Mouse (Mus musculus) MEL (cell line): ENCODE results near the gene Actn2. TPM values are rescaled to one million over a fixed set of nuclear protein-coding genes. Genes with fewer than 3 reads are reported as not detected.

Experiments used
- DNase-seq: peaks from one replicate; pipeline ENCODE4 v3.0.0; 2011; ENCODE audit warnings: low read depth, low spot score
- H3K27ac ChIP-seq: 2 replicates; pipeline ENCODE4 v1.5.1; 2012; ENCODE audit warnings: low read depth, mild to moderate bottlenecking, control low read depth, low read length, moderate library complexity; ENCODE audit not compliant: control insufficient read depth
- H3K27me3 ChIP-seq, 2 experiments: fragments of 150-350 bp in 1 of 2; sonication (generic) in 1 of 2; 2 replicates each; pipeline ENCODE4 v1.6.1; 2012; ENCODE audit warnings: low read length in 2 of 2, mild to moderate bottlenecking in 2 of 2, improper control_type of control experiment in 1 of 2, moderate library complexity in 1 of 2; ENCODE audit not compliant: insufficient read depth in 2 of 2, control insufficient read depth in 1 of 2
- H3K36me3 ChIP-seq, 2 experiments: 2 replicates each; pipeline ENCODE4 v1.6.1; 2012 to 2014; ENCODE audit warnings: low read length in 2 of 2, improper control_type of control experiment in 1 of 2, inconsistent platforms in 1 of 2, mild to moderate bottlenecking in 1 of 2; ENCODE audit not compliant: insufficient read depth in 2 of 2, control insufficient read depth in 1 of 2
- H3K4me1 ChIP-seq, 2 experiments: fragments of 150-350 bp in 1 of 2; sonication (generic) in 1 of 2; 2 replicates each; pipeline ENCODE4 v1.6.1; 2012; ENCODE audit warnings: low read length in 2 of 2, improper control_type of control experiment in 1 of 2, mild to moderate bottlenecking in 1 of 2; ENCODE audit not compliant: insufficient read depth in 2 of 2, control insufficient read depth in 1 of 2
- H3K4me3 ChIP-seq, 2 experiments: fragments of 150-350 bp in 1 of 2; sonication (generic) in 1 of 2; 2 replicates each; pipeline ENCODE4 v1.5.1; 2012; ENCODE audit warnings: low read depth in 2 of 2, low read length in 2 of 2, mild to moderate bottlenecking in 2 of 2, moderate library complexity in 2 of 2, control low read depth in 1 of 2, improper control_type of control experiment in 1 of 2; ENCODE audit not compliant: control insufficient read depth in 1 of 2, insufficient read depth in 1 of 2
- H3K79me2 ChIP-seq: 2 replicates; pipeline ENCODE4 v1.6.1; 2012; ENCODE audit warnings: mild to moderate bottlenecking, low read length, moderate library complexity; ENCODE audit not compliant: control insufficient read depth, poor library complexity, insufficient read depth
- H3K9ac ChIP-seq: 2 replicates; pipeline ENCODE4 v1.6.1; 2012; ENCODE audit warnings: low read depth, mild to moderate bottlenecking, control low read depth, low read length, moderate library complexity; ENCODE audit not compliant: control insufficient read depth, poor library complexity, severe bottlenecking
- H3K9me3 ChIP-seq: fragments of 150-350 bp; sonication (generic); replicated peaks from 2 replicates; pipeline ENCODE4 v1.6.1; 2012; ENCODE audit warnings: mild to moderate bottlenecking, low read length, improper control_type of control experiment, moderate library complexity; ENCODE audit not compliant: insufficient read depth
- CTCF ChIP-seq, 3 experiments: IDR thresholded peaks in 2 of 3; conservative IDR thresholded peaks in 1 of 3; 2 replicates each; pipeline ENCODE4 v1.5.1; 2011 to 2012; ENCODE audit warnings: low read length in 3 of 3, low read depth in 2 of 3, mild to moderate bottlenecking in 2 of 3, improper control_type of control experiment in 1 of 3, inconsistent platforms in 1 of 3, mixed read lengths in 1 of 3, moderate library complexity in 1 of 3; ENCODE audit not compliant: control insufficient read depth in 1 of 3, insufficient read depth in 1 of 3, poor library complexity in 1 of 3, severe bottlenecking in 1 of 3
- E2F4 ChIP-seq: IDR thresholded peaks from 2 replicates; pipeline ENCODE4 v1.6.1; 2011; ENCODE audit warnings: low read depth, low read length, improper control_type of control experiment, borderline replicate concordance
- ETS1 ChIP-seq: IDR thresholded peaks from 2 replicates; pipeline ENCODE4 v1.6.1; 2012; ENCODE audit warnings: low read depth, mild to moderate bottlenecking, inconsistent platforms, low read length, improper control_type of control experiment, moderate library complexity
- GATA1 ChIP-seq: IDR thresholded peaks from 2 replicates; pipeline ENCODE4 v1.6.1; 2011; ENCODE audit warnings: low read depth, low read length, improper control_type of control experiment
- HCFC1 ChIP-seq: IDR thresholded peaks from 2 replicates; pipeline ENCODE4 v1.6.1; 2012; ENCODE audit warnings: low read depth, mild to moderate bottlenecking, inconsistent platforms, low read length, improper control_type of control experiment, moderate library complexity
- KAT2A ChIP-seq: conservative IDR thresholded peaks from 2 replicates; pipeline ENCODE4 v1.6.1; 2012; ENCODE audit warnings: low read depth, low read length, improper control_type of control experiment, inconsistent platforms
- MAFK ChIP-seq: IDR thresholded peaks from 2 replicates; pipeline ENCODE4 v1.6.1; 2011; ENCODE audit warnings: low read depth, mild to moderate bottlenecking, low read length, improper control_type of control experiment, borderline replicate concordance
- MAX ChIP-seq: IDR thresholded peaks from 2 replicates; pipeline ENCODE4 v1.6.1; 2011; ENCODE audit warnings: low read length, improper control_type of control experiment
- MAZ ChIP-seq: IDR thresholded peaks from 2 replicates; pipeline ENCODE4 v1.6.1; 2012; ENCODE audit warnings: low read depth, mild to moderate bottlenecking, inconsistent platforms, low read length, improper control_type of control experiment
- MEF2A ChIP-seq: IDR thresholded peaks from 2 replicates; pipeline ENCODE4 v1.6.1; 2014; ENCODE audit warnings: low read depth, mild to moderate bottlenecking, inconsistent platforms, low read length, improper control_type of control experiment; ENCODE audit not compliant: poor library complexity, insufficient replicate concordance, severe bottlenecking; ENCODE audit errors: extremely low read depth
- MXI1 ChIP-seq: IDR thresholded peaks from 2 replicates; pipeline ENCODE4 v1.6.1; 2011; ENCODE audit warnings: mild to moderate bottlenecking, low read depth, low read length, improper control_type of control experiment
- MYB ChIP-seq: IDR thresholded peaks from 2 replicates; pipeline ENCODE4 v1.6.1; 2011; ENCODE audit warnings: mild to moderate bottlenecking, low read depth, low read length, improper control_type of control experiment
- MYC ChIP-seq: IDR thresholded peaks from 2 replicates; pipeline ENCODE4 v1.6.1; 2011; ENCODE audit warnings: low read depth, mild to moderate bottlenecking, low read length, improper control_type of control experiment, moderate library complexity
- NRF1 ChIP-seq: IDR thresholded peaks from 2 replicates; pipeline ENCODE4 v1.6.1; 2014; ENCODE audit warnings: low read depth, mild to moderate bottlenecking, inconsistent platforms, low read length, improper control_type of control experiment, moderate library complexity; ENCODE audit not compliant: poor library complexity, insufficient read depth, severe bottlenecking
- POLR2A ChIP-seq, 2 experiments: IDR thresholded peaks; 2 replicates each; pipeline ENCODE4 v1.6.1; 2011 to 2012; ENCODE audit warnings: low read length in 2 of 2, mild to moderate bottlenecking in 2 of 2, control low read depth in 1 of 2, improper control_type of control experiment in 1 of 2, low read depth in 1 of 2, moderate library complexity in 1 of 2; ENCODE audit not compliant: control insufficient read depth in 1 of 2, insufficient read depth in 1 of 2, poor library complexity in 1 of 2
- RAD21 ChIP-seq: IDR thresholded peaks from 2 replicates; pipeline ENCODE4 v1.6.1; 2011; ENCODE audit warnings: mild to moderate bottlenecking, low read depth, low read length, improper control_type of control experiment
- RCOR1 ChIP-seq: IDR thresholded peaks from 2 replicates; pipeline ENCODE4 v1.6.1; 2012; ENCODE audit warnings: low read depth, mild to moderate bottlenecking, inconsistent platforms, low read length, improper control_type of control experiment
- SIN3A ChIP-seq: IDR thresholded peaks from 2 replicates; pipeline ENCODE4 v1.6.1; 2012; ENCODE audit warnings: low read length, improper control_type of control experiment, inconsistent platforms
- SMC3 ChIP-seq: IDR thresholded peaks from 2 replicates; pipeline ENCODE4 v1.6.1; 2011; ENCODE audit warnings: low read depth, low read length, improper control_type of control experiment
- TBP ChIP-seq: IDR thresholded peaks from 2 replicates; pipeline ENCODE4 v1.8.0; 2011; ENCODE audit warnings: low read depth, low read length, improper control_type of control experiment
- TCF12 ChIP-seq: IDR thresholded peaks from 2 replicates; pipeline ENCODE4 v1.6.1; 2014; ENCODE audit warnings: low read depth, mild to moderate bottlenecking, inconsistent platforms, low read length, improper control_type of control experiment, moderate library complexity
- UBTF ChIP-seq: IDR thresholded peaks from 2 replicates; pipeline ENCODE4 v1.6.1; 2012; ENCODE audit warnings: low read depth, mild to moderate bottlenecking, inconsistent platforms, low read length, improper control_type of control experiment, moderate library complexity, borderline replicate concordance; ENCODE audit not compliant: insufficient read depth
- USF1 ChIP-seq: IDR thresholded peaks from 2 replicates; pipeline ENCODE4 v1.6.1; 2014; ENCODE audit warnings: low read depth, mild to moderate bottlenecking, inconsistent platforms, low read length, improper control_type of control experiment, moderate library complexity
- USF2 ChIP-seq, 2 experiments: IDR thresholded peaks; 2 replicates each; pipeline ENCODE4 v1.6.1; 2011 to 2012; ENCODE audit warnings: improper control_type of control experiment in 2 of 2, low read length in 2 of 2, borderline replicate concordance in 1 of 2, inconsistent platforms in 1 of 2, low read depth in 1 of 2, mild to moderate bottlenecking in 1 of 2; ENCODE audit not compliant: insufficient read depth in 1 of 2
- ZKSCAN1 ChIP-seq: IDR thresholded peaks from 2 replicates; pipeline ENCODE4 v1.6.1; 2012; ENCODE audit warnings: low read depth, mild to moderate bottlenecking, inconsistent platforms, low read length, improper control_type of control experiment, moderate library complexity
- ZMIZ1 ChIP-seq: IDR thresholded peaks from 2 replicates; pipeline ENCODE4 v1.6.1; 2012; ENCODE audit warnings: low read depth, mild to moderate bottlenecking, inconsistent platforms, low read length, improper control_type of control experiment, moderate library complexity
- ZNF384 ChIP-seq: IDR thresholded peaks from 2 replicates; pipeline ENCODE4 v1.6.1; 2012; ENCODE audit warnings: low read depth, mild to moderate bottlenecking, inconsistent platforms, low read length, improper control_type of control experiment
- polyA plus RNA-seq, 2 experiments: library from polyadenylated mRNA; stranded (reverse) in 1 of 2; unstranded in 1 of 2; fragments of >175 nt in 1 of 2; fragments of >200 nt in 1 of 2; gene quantifications; 2 replicates each; pipeline versions ENCODE4 v1.2.1 to v1.2.4; 2012; ENCODE audit warnings: low replicate concordance in 2 of 2, low read depth in 1 of 2; ENCODE audit not compliant: insufficient read length in 2 of 2, insufficient read depth in 1 of 2, missing spikeins in 1 of 2
- total RNA-seq: library from RNA; depleted of rRNA; stranded (reverse); fragments of 300-350 nt; gene quantifications from 2 replicates; pipeline ENCODE4 v1.2.3, GENCODE M21; 2012

Actn2 gene
- total and polyA plus RNA-seq, 3 experiments, result not detected

DNA sequence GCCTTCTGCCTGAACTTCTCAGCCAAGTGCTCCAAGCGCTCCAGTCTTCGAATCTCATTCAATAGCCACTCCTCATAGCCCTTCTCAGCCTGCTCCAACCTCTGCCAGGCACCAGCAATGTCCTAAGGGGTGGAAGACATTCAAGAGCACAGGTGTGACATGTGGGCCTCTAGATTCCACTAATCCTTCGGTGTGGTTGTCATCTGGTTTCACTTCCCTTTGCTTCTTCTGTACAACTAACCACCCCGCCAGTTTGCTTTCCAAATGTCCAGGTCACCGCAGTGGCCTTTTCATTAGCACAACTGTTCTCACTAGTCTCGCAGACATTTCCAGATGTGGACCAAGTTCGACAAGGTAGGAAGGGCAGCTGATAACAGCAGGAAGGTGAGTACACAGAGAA is 49.9 kb downstream of the Actn2 start:
- Histone ChIP-seq H3K27me3 (no peaks in the 10 kb centered on the region; a peak in 1 of 4 replicates), H3K4me3 (no peak overlapping the region), H3K27ac (no peak overlapping the region), H3K9ac (no peak overlapping the region), H3K9me3 (no peaks in the 10 kb centered on the region), H3K79me2 (no peaks in the 10 kb centered on the region), H3K4me1 (no peaks in the 10 kb centered on the region), H3K36me3 (no peaks in the 10 kb centered on the region)
- DNase-seq, result no peak
- TF ChIP-seq MAZ (no peak), USF2 (IDR thresholded peaks at IDR 0.05; ENCODE audit: borderline replicate concordance in 1 of 2, insufficient read depth in 1 of 2, low read depth in 1 of 2, low read length in 2 of 2) (no peak), ZKSCAN1 (no peak), SMC3 (no peak), RCOR1 (no peak), HCFC1 (no peak), MXI1 (no peak), MYC (no peak), MYB (no peak), NRF1 (no peak)

DNA sequence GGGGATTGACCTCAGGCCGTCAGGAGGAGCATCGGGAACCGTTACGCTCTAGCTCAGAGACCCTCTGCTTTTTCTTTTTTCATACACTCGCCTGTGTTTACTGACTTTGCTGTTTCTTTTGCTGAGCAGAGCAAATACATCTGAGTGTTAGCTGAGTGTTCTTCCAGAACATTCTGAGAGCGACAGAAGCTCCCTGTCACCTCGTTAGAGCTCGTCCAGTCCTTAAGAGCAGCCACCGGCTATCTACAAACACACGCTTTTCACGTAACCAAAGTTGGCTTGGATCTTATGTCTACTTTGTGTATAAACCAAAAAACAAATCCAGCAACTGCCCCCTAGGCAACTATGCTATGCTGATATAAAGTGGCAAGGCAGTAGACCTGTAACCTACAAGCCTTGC is 56.0 kb downstream of the Actn2 start:
- H3K9ac ChIP-seq, result no peak overlapping the region
- DNase-seq, result no peak
- H3K27ac ChIP-seq, result no peak overlapping the region
- H3K4me3 ChIP-seq, result no peak overlapping the region
- H3K27me3 ChIP-seq, result no peaks in the 10 kb centered on the region; a peak in 1 of 4 replicates
- no peaks in the 10 kb centered on the region for H3K9me3 ChIP-seq
- no peak for TF ChIP-seq MXI1
- TF ChIP-seq MAX, result no peak
- no peak for TF ChIP-seq RAD21
- no peak for TF ChIP-seq GATA1
- no peak for TF ChIP-seq KAT2A
- TF ChIP-seq E2F4, result no peak
- no peak for TF ChIP-seq POLR2A (IDR thresholded peaks at IDR 0.05; ENCODE audit: control insufficient read depth in 1 of 2, insufficient read depth in 1 of 2, low read depth in 1 of 2, low read length in 2 of 2, poor library complexity in 1 of 2)
- no peaks in the 10 kb centered on the region for H3K36me3 ChIP-seq
- H3K79me2 ChIP-seq, result no peaks in the 10 kb centered on the region
- H3K4me1 ChIP-seq, result peaks cover 0 to 9% of the 10 kb centered on the region in 2 experiments; a peak in 1 of 4 replicates

DNA sequence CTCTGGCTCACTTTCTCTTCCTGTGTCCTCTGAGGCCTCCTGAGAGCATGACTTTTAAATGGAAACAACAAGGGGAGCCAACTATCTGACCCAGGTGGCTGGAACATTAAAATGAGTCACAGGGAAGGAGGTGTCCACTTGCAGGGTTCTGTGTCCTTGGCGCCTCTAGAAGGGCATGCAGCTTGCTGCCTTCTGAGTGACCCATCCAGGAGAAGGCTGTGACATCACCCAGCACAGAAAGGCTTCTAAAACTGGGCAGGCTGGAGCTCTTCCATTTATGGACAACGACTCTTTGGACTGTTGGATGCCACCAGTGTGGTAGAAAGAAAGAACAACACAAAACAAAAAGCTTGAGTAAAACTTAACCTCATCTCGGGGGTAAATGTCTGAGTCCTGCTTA is 56.7 kb downstream of the Actn2 start:
- Histone ChIP-seq H3K4me1 (peaks cover 0 to 9% of the 10 kb centered on the region in 2 experiments; a peak in 1 of 4 replicates), H3K79me2 (no peaks in the 10 kb centered on the region), H3K4me3 (no peak overlapping the region), H3K27ac (no peak overlapping the region), H3K9me3 (no peaks in the 10 kb centered on the region), H3K36me3 (no peaks in the 10 kb centered on the region), H3K27me3 (no peaks in the 10 kb centered on the region; a peak in 1 of 4 replicates), H3K9ac (no peak overlapping the region)
- TF ChIP-seq GATA1 (no peak), ZNF384 (no peak), ETS1 (no peak), E2F4 (no peak), MXI1 (no peak), ZMIZ1 (no peak), MEF2A (no peak), CTCF (IDR thresholded peaks at IDR 0.05 in 2 of 3, conservative IDR thresholded peaks at IDR 0.05 in 1 of 3; ENCODE audit: control insufficient read depth in 1 of 3, insufficient read depth in 1 of 3, low read depth in 2 of 3, low read length in 3 of 3, poor library complexity in 1 of 3, severe bottlenecking in 1 of 3) (no peak), USF1 (no peak), UBTF (no peak), TBP (no peak), MAFK (no peak), TCF12 (no peak), SIN3A (no peak), MYC (no peak)
- no peak for DNase-seq
